Mouse (Mus musculus) midbrain, embryonic 16.5 days (tissue): ENCODE data around the gene Anks3. TPM values are rescaled to one million over a fixed set of nuclear protein-coding genes. Genes with fewer than 3 reads are reported as not detected.

Source experiments
- ATAC-seq: fragments of 200-750 bp; cut with Nextera tagmentation; 2 replicates; pipeline ENCODE4 v1.8.0; 2017; ENCODE audit warnings: moderate TSS enrichment
- H3K27ac ChIP-seq: fragments of 300-500 bp; sonication (generic); 2 replicates; pipeline ENCODE4 v1.5.1; 2014; ENCODE audit warnings: mild to moderate bottlenecking, low read length, mixed read lengths
- H3K27me3 ChIP-seq: fragments of 300-500 bp; sonication (generic); 2 replicates; pipeline ENCODE4 v1.6.1; 2014; ENCODE audit warnings: low read depth, low read length, mixed read lengths; ENCODE audit not compliant: control insufficient read depth, insufficient read depth
- H3K36me3 ChIP-seq: fragments of 300-500 bp; sonication (generic); 2 replicates; pipeline ENCODE4 v1.6.1; 2014; ENCODE audit warnings: mild to moderate bottlenecking, low read length, moderate library complexity, mixed read lengths; ENCODE audit not compliant: control insufficient read depth, insufficient read depth
- H3K4me1 ChIP-seq: fragments of 300-500 bp; sonication (generic); 2 replicates; pipeline ENCODE4 v1.6.1; 2014; ENCODE audit warnings: mild to moderate bottlenecking, low read length, mixed read lengths; ENCODE audit not compliant: control insufficient read depth, insufficient read depth
- H3K4me2 ChIP-seq: fragments of 300-500 bp; sonication (generic); 2 replicates; pipeline ENCODE4 v1.6.1; 2014; ENCODE audit warnings: mild to moderate bottlenecking, low read length, mixed read lengths
- H3K4me3 ChIP-seq: fragments of 300-500 bp; sonication (generic); 2 replicates; pipeline ENCODE4 v1.5.1; 2014; ENCODE audit warnings: low read depth, mild to moderate bottlenecking, low read length, moderate library complexity, mixed read lengths
- H3K9ac ChIP-seq: fragments of 300-500 bp; sonication (generic); 2 replicates; pipeline ENCODE4 v1.6.1; 2014; ENCODE audit warnings: low read depth, low read length, mixed read lengths
- H3K9me3 ChIP-seq: fragments of 300-500 bp; sonication (generic); replicated peaks from 2 replicates; pipeline ENCODE4 v1.6.1; 2014; ENCODE audit warnings: mild to moderate bottlenecking, low read length, mixed read lengths; ENCODE audit not compliant: control insufficient read depth, poor library complexity, severe bottlenecking
- WGBS: fragments of 180-500 bp; shearing (Covaris S2); extraction: QIAGEN DNeasy Blood & Tissue Kit; methylation state at CpG from one replicate; pipeline ENCODE4 v1.1.7; 2014; 5-methylcytosine and 5-hydroxymethylcytosine counted together
- polyA plus RNA-seq: library from polyadenylated mRNA; unstranded; fragments of >200 nt; fragmentation: Nextera tagmentation; extraction: Ambion mirVana; gene quantifications from 2 replicates; pipeline ENCODE4 v1.2.1, GENCODE M21; 2015

Anks3 gene
- polyA plus RNA-seq, 1 experiment from 2014 or later: 75.1 TPM

DNA sequence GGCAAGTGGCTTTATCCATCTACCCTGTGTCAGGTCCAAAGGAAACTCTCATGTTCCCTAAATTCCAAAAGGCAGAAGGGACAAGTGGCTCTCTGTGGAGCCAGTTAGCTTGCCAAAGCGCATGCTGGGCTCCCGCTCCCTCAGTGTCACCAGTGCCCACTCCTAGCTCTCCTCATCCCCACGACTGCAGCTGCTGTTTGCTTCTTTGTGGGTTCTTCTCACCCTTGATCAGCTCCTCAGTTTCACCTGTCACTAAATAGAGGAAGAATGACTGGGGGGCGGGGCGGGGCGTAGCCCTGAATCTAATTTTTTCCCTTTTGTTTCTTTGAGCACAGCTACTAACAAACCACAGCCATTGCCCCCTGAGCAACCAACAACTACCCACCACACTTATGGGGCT is 65.1 kb downstream of the Anks3 start:
- WGBS: 84% methylated on average over 6 of the region's 6 CpGs
- Histone ChIP-seq H3K4me3 (no peak overlapping the region), H3K36me3 (no peaks in the 10 kb centered on the region), H3K9ac (no peak overlapping the region), H3K27ac (no peak overlapping the region), H3K27me3 (no peaks in the 10 kb centered on the region), H3K4me2 (no peak overlapping the region), H3K9me3 (no peaks in the 10 kb centered on the region), H3K4me1 (peaks cover 2% of the 10 kb centered on the region; the same call in 1 of the 2 replicates)
- no peak for ATAC-seq

DNA sequence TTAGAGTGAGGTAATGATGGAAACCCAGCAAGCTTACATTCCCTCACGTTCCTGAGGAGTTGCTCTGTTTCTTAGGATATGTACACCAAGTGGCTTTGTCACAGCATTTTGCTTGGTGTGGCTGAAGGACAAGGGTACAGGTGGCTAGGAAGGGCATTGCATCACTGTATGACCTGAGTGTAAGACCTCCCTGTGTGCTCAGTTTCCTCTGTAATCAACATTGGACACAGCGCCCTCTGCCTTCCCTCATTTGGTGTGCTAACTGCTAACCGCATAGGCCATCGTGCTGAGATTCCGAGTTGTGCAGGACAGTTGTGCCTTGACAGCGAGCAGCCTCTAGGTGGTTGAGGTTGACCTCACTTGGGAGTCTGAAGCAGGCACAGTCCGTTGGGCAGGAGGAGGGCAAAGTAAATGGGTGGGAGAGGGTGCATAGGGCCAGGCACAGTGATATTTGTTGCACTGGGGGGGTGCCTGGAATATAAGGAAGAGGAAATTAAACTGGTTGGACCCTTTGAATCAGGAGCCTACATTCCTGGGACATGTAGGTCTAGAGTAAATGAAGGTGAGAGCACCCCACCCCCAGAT is 66.8 kb downstream of the Anks3 start:
- Histone ChIP-seq H3K4me1 (peaks cover 2% of the 10 kb centered on the region; the same call in 1 of the 2 replicates), H3K27me3 (no peaks in the 10 kb centered on the region), H3K4me3 (no peak overlapping the region), H3K27ac (no peak overlapping the region), H3K9me3 (no peaks in the 10 kb centered on the region), H3K4me2 (no peak overlapping the region), H3K36me3 (no peaks in the 10 kb centered on the region), H3K9ac (no peak overlapping the region)
- 49% methylated on average over 7 of the region's 7 CpGs for WGBS
- no peak for ATAC-seq

DNA sequence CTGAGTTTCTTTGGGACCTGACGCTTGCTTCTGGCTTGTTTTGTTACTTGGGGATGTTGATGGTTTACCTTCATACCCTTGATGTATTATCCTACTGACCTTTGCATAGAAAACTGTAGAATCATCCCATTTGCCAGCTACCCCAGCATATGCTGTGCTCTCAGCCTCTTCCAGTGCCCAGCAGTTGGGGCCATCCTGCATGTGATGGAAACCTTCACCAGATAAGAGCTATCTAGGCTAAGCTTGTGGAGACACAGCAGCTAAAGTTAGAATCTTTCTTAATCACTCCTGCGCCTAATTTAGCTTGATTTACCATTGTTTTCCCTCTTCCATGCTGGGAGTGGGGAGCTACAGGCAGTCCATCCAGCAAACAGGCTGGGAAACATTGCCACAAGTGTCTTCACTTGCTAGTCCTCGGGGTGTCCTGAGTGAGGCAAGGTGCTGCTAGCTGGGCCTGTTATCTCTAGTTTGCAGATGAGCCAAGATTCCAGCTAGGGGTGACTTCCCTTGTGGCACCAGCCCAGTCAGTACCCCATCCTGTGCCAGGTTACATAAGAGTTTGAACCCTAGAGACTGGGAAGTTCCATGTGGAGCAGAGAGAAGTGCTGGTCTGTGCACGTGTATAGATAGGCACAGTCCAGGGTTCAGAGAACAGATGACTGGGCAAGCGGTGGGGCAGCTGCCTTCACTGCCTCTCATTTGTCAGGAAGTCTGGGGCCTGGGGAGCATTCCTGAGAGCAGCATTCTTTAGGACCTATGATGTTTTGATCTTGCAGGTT is 67.6 kb downstream of the Anks3 start:
- Histone ChIP-seq H3K9ac (no peak overlapping the region), H3K4me2 (no peak overlapping the region), H3K4me3 (no peak overlapping the region), H3K36me3 (no peaks in the 10 kb centered on the region), H3K9me3 (no peaks in the 10 kb centered on the region), H3K27me3 (no peaks in the 10 kb centered on the region), H3K27ac (no peak overlapping the region), H3K4me1 (peaks cover 2% of the 10 kb centered on the region; the same call in 1 of the 2 replicates)
- WGBS: 79% methylated on average over 5 of the region's 5 CpGs
- no peak for ATAC-seq

DNA sequence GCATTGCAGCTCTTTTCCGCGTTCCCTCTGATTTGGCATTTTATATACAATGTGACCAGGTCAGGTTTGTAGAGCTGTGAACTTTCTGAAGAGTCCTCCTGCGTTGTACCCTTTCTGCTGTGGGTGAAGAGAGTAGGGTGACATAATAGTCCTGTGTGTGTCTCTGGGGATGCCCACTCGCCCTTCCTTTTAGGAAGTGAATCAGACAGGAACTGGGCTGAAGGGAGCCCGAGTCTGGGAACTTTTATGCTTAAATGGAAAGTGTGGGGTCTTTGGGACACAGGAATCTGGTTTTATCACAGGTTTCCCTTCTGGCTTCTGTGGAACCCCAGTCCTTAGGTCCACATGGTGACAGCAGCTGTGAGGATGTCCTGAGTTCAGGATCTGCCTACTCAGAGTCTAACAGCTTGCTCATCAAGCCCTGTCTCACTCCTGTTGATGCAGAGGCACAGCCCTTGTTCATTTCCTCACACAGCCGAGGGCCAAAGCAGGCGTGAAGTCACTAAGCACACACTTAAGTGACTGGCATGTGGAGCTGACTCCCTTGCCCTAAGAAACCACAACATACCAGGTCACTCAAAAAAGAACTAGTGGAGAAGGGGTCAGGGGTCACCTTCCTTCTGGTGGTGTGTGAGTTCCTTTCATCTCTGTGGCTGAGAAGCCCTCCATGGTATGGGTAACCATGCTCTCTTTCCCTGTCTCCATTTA is 69.7 kb downstream of the Anks3 start:
- no peaks in the 10 kb centered on the region for H3K9me3 ChIP-seq
- no peak overlapping the region for H3K4me3 ChIP-seq
- peaks cover 9% of the 10 kb centered on the region for H3K4me1 ChIP-seq
- no peak overlapping the region for H3K27ac ChIP-seq
- no peak overlapping the region for H3K9ac ChIP-seq
- no peak overlapping the region for H3K4me2 ChIP-seq
- H3K36me3 ChIP-seq: no peaks in the 10 kb centered on the region
- no peak for ATAC-seq
- 83% methylated on average over 7 of the region's 7 CpGs for WGBS
- no peaks in the 10 kb centered on the region for H3K27me3 ChIP-seq

DNA sequence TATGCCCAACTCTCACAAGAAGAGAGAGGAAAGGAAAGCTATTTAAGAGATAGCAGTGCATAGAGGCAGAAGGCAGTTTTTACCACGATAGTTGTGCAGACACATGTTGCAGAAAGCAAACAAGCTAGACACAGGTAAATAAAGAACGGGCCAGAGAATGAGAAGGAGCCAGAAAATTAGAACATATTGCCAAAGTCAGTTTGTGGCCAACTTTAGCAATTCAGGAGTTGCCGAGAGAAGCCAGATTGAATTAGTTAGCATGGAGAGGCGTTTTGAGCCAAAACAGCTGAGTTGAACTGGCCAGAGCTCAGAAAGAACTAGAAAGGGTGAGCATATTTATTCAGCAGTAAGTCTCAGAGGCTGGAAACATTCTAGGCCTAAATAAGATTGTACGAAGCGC is 71.8 kb downstream of the Anks3 start:
- no peak for ATAC-seq
- 94% methylated on average over 6 of the region's 6 CpGs for whole genome bisulfite sequencing
- Histone ChIP-seq H3K27me3 (no peaks in the 10 kb centered on the region), H3K27ac (no peak overlapping the region), H3K9me3 (no peaks in the 10 kb centered on the region), H3K36me3 (no peaks in the 10 kb centered on the region), H3K9ac (no peak overlapping the region), H3K4me1 (peaks cover 25% of the 10 kb centered on the region), H3K4me2 (no peak overlapping the region), H3K4me3 (no peak overlapping the region)

Other genes starting within 250 kb of the Anks3 start
- 65.9 and 76.5 TPM in 2 replicates for gene Nmral1, start 244.8 kb downstream of the Anks3 start, polyA plus RNA-seq
- 92.7 and 102 TPM in 2 replicates for gene Hmox2, start 237.8 kb downstream of the Anks3 start, polyA plus RNA-seq
- 117 and 127 TPM in 2 replicates for gene Cdip1, start 173.9 kb downstream of the Anks3 start, polyA plus RNA-seq
- gene 4930562C15Rik, start 128.8 kb downstream of the Anks3 start, polyA plus RNA-seq: 0.26 and 0.36 TPM in 2 replicates
- gene Ubald1, start 83.9 kb downstream of the Anks3 start, polyA plus RNA-seq: 54.9 and 63.3 TPM in 2 replicates
- gene Mgrn1, start 78.0 kb downstream of the Anks3 start, polyA plus RNA-seq: 118 and 126 TPM in 2 replicates
- 117 and 119 TPM in 2 replicates for gene Nudt16l1, start 25.4 kb downstream of the Anks3 start, polyA plus RNA-seq
- not detected in 2 replicates for gene Sept12, start 33.6 kb upstream of the Anks3 start, polyA plus RNA-seq
- gene Smim22, start 43.1 kb upstream of the Anks3 start, polyA plus RNA-seq: 0.91 and 1.7 TPM in 2 replicates
- 147 and 164 TPM in 2 replicates for gene Rogdi, start 49.3 kb upstream of the Anks3 start, polyA plus RNA-seq
- 194 and 204 TPM in 2 replicates for gene Glyr1, start 85.7 kb upstream of the Anks3 start, polyA plus RNA-seq
- 11.3 and 12.2 TPM in 2 replicates for gene Ubn1, start 85.9 kb upstream of the Anks3 start, polyA plus RNA-seq
- gene Ppl, start 168.2 kb upstream of the Anks3 start, polyA plus RNA-seq: 0.06 and 0.11 TPM in 2 replicates
- 0.40 and 0.80 TPM in 2 replicates for gene Sec14l5, start 182.9 kb upstream of the Anks3 start, polyA plus RNA-seq
- gene Nagpa, start 239.8 kb upstream of the Anks3 start, polyA plus RNA-seq: 10.4 and 11.4 TPM in 2 replicates